Mouse (Mus musculus) heart, postnatal 0 days (tissue): ENCODE data around the gene Spock1. TPM values are rescaled to one million over a fixed set of nuclear protein-coding genes. Genes with fewer than 3 reads are reported as not detected.

ENCODE experiments used
- ATAC-seq: fragments of 200-750 bp; cut with Nextera tagmentation; 2 replicates; pipeline ENCODE4 v1.8.0; 2017; ENCODE audit warnings: low read depth, moderate number of reproducible peaks, moderate library complexity; ENCODE audit not compliant: insufficient read depth
- DNase-seq: peaks from one replicate; pipeline ENCODE4 v3.0.0-alpha.2; 2016; ENCODE audit warnings: low spot score
- H3K27ac ChIP-seq: fragments of 300-500 bp; sonication (generic); 2 replicates; pipeline ENCODE4 v1.5.1; 2014; ENCODE audit warnings: low read depth, mild to moderate bottlenecking
- H3K27me3 ChIP-seq: fragments of 300-500 bp; sonication (generic); 2 replicates; pipeline ENCODE4 v1.6.1; 2014; ENCODE audit warnings: low read length, mixed read lengths; ENCODE audit not compliant: control insufficient read depth, insufficient read depth
- H3K36me3 ChIP-seq: fragments of 300-500 bp; sonication (generic); replicated peaks from 2 replicates; pipeline ENCODE4 v1.6.1; 2014; ENCODE audit warnings: low read length, mixed read lengths; ENCODE audit not compliant: control insufficient read depth, insufficient read depth
- H3K4me1 ChIP-seq: fragments of 300-500 bp; sonication (generic); 2 replicates; pipeline ENCODE4 v1.6.1; 2014; ENCODE audit warnings: antibody characterized with exemption; ENCODE audit not compliant: control insufficient read depth, insufficient read depth
- H3K4me2 ChIP-seq: fragments of 300-500 bp; sonication (generic); 2 replicates; pipeline ENCODE4 v1.6.1; 2014; ENCODE audit warnings: low read depth, mild to moderate bottlenecking, low read length, moderate library complexity
- H3K4me3 ChIP-seq: fragments of 300-500 bp; sonication (generic); 2 replicates; pipeline ENCODE4 v1.5.1; 2014; ENCODE audit warnings: low read depth, low read length
- H3K9ac ChIP-seq: fragments of 300-500 bp; sonication (generic); replicated peaks from 2 replicates; pipeline ENCODE4 v1.6.1; 2014; ENCODE audit warnings: low read depth, low read length, mixed read lengths
- H3K9me3 ChIP-seq: fragments of 300-500 bp; sonication (generic); replicated peaks from 2 replicates; pipeline ENCODE4 v1.6.1; 2016; ENCODE audit warnings: low read length; ENCODE audit not compliant: control insufficient read depth
- CTCF ChIP-seq: IDR thresholded peaks from 2 replicates; pipeline ENCODE4 v1.5.1; 2016; ENCODE audit warnings: antibody characterized with exemption, control low read depth, low read depth
- EP300 ChIP-seq: IDR thresholded peaks from 2 replicates; pipeline ENCODE4 v1.6.1; 2016; ENCODE audit warnings: antibody characterized with exemption, low read depth
- WGBS: fragments of 180-500 bp; shearing (Covaris S2); extraction: QIAGEN DNeasy Blood & Tissue Kit; methylation state at CpG from one replicate; pipeline ENCODE4 v1.1.7; 2014; 5-methylcytosine and 5-hydroxymethylcytosine counted together
- polyA plus RNA-seq: library from polyadenylated mRNA; unstranded; fragments of >200 nt; fragmentation: Nextera tagmentation; extraction: Ambion mirVana; gene quantifications from 2 replicates; pipeline ENCODE4 v1.2.1, GENCODE M21; 2015
- total RNA-seq: library from RNA; depleted of rRNA; stranded (reverse); fragments of >200 nt; gene quantifications from 2 replicates; pipeline ENCODE4 v1.2.3, GENCODE M21; 2014; ENCODE audit warnings: low replicate concordance

Spock1 gene
- total and polyA plus RNA-seq, 2 experiments from 2014 or later: 0.20 to 0.23 TPM

- Histone ChIP-seq H3K27me3 (no peaks in the 10 kb centered on the region), H3K36me3 (no peaks in the 10 kb centered on the region), H3K4me2 (no peak overlapping the region), H3K4me1 (no peaks in the 10 kb centered on the region), H3K9ac (no peak overlapping the region), H3K27ac (no peak overlapping the region), H3K9me3 (no peaks in the 10 kb centered on the region), H3K4me3 (no peak overlapping the region)
- WGBS: 32% methylated on average over 5 of the region's 5 CpGs
- DNase-seq: peak; percentile 29
- ATAC-seq: no peak
- TF ChIP-seq EP300: no peak
- TF ChIP-seq CTCF: peak; percentile 72
These were observed 358.4 kb downstream of the Spock1 start for GRCm38 (mm10) chr13:57549743-57550142.

DNA sequence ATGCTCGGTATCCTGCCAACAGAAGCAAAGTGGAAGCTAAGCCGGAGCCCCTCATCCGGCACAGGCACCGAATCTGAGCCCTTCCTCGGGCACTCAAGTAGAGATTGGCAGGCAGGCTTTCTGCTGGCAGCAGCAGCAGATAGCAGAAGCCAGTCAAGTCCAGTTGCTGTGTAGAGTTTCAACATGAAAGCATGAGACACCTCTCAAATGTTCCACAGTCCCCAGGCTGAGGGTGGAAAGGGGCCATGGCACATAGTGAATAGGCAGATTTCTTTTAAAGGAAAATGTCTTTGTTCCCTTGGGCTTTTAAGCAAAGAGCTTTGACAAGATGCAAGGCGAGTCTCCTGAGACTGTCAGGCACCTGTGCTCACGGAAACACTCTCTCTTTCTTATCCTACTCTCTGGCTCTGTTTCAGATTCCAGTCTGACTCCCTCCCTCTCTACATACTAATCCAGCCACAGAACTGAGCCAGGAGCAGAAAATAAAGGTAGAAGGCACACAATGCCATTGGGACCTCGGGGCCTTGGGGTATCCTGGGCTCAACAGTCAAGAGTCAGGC, 371.1 kb downstream of the Spock1 start:
- DNase-seq: peak; percentile 13
- 37% methylated on average over 8 of the region's 8 CpGs for WGBS
- no peak overlapping the region for H3K27ac ChIP-seq

GRCm38 (mm10) chr13:57534325-57534724, 373.8 kb downstream of the Spock1 start:
- Histone ChIP-seq H3K9me3 (no peaks in the 10 kb centered on the region), H3K4me2 (no peak overlapping the region), H3K4me1 (no peaks in the 10 kb centered on the region), H3K36me3 (no peaks in the 10 kb centered on the region), H3K9ac (no peak overlapping the region), H3K4me3 (no peak overlapping the region), H3K27me3 (no peaks in the 10 kb centered on the region), H3K27ac (no peak overlapping the region)
- no peak for DNase-seq
- no peak for ATAC-seq
- no peak for TF ChIP-seq EP300
- no peak for TF ChIP-seq CTCF
- WGBS: 87% methylated on average over 7 of the region's 7 CpGs

More for the DNA sequence above, 371.1 kb downstream of the Spock1 start:
- H3K9me3 ChIP-seq: no peaks in the 10 kb centered on the region
- H3K4me3 ChIP-seq: no peak overlapping the region
- 0 out of 2 replicates have a peak, but pooled peaks have one; percentile 24 for ATAC-seq
- no peak overlapping the region for H3K4me2 ChIP-seq
- TF ChIP-seq CTCF (no peak), EP300 (no peak)
- H3K4me1 ChIP-seq: no peaks in the 10 kb centered on the region
- H3K36me3 ChIP-seq: no peaks in the 10 kb centered on the region
- H3K9ac ChIP-seq: no peak overlapping the region
- H3K27me3 ChIP-seq: no peaks in the 10 kb centered on the region

- Histone ChIP-seq H3K9me3 (no peaks in the 10 kb centered on the region), H3K4me3 (no peak overlapping the region), H3K4me1 (no peaks in the 10 kb centered on the region), H3K27ac (no peak overlapping the region), H3K4me2 (no peak overlapping the region), H3K27me3 (no peaks in the 10 kb centered on the region), H3K36me3 (no peaks in the 10 kb centered on the region), H3K9ac (no peak overlapping the region)
- DNase-seq (no peak), ATAC-seq (no peak)
- no peak for TF ChIP-seq CTCF
- no peak for TF ChIP-seq EP300
These were observed 382.2 kb downstream of the Spock1 start for GRCm38 (mm10) chr13:57525946-57526345.

DNA sequence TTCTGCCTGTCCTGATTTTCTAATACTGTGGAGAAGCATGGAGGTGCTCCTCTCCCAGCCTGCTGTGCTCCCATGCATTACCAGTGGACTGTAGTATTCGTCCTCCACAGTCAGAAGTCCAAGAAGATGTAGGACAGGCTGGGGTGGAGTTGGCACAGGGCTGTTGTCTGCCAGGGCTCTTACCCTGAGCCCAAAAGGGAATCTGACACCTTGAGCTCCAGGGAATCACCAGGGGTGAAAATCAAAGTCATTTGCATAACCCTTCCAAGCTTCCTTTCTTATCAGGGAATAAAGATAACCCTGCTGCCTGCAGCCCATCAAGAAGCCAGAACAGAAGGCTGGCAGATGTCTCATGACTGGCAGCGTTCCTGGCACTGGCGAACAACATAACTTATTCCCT, 383.6 kb downstream of the Spock1 start:
- no peak overlapping the region for H3K4me3 ChIP-seq
- no peak overlapping the region for H3K4me2 ChIP-seq
- 21% methylated on average over 3 of the region's 3 CpGs for WGBS
- H3K9me3 ChIP-seq: no peaks in the 10 kb centered on the region
- TF ChIP-seq EP300 (no peak), CTCF (no peak)
- ATAC-seq (no peak), DNase-seq (no peak)
- H3K4me1 ChIP-seq: no peaks in the 10 kb centered on the region
- H3K27me3 ChIP-seq: no peaks in the 10 kb centered on the region
- H3K36me3 ChIP-seq: no peaks in the 10 kb centered on the region
- H3K27ac ChIP-seq: no peak overlapping the region
- H3K9ac ChIP-seq: no peak overlapping the region

GRCm38 (mm10) chr13:57523366-57523765, 384.8 kb downstream of the Spock1 start:
- H3K9ac ChIP-seq: no peak overlapping the region
- WGBS: 84% methylated on average over 5 of the region's 5 CpGs
- H3K27me3 ChIP-seq: no peaks in the 10 kb centered on the region
- TF ChIP-seq CTCF: no peak
- DNase-seq (no peak), ATAC-seq (no peak)
- H3K4me2 ChIP-seq: no peak overlapping the region
- no peaks in the 10 kb centered on the region for H3K9me3 ChIP-seq
- no peaks in the 10 kb centered on the region for H3K36me3 ChIP-seq
- no peak overlapping the region for H3K27ac ChIP-seq
- H3K4me3 ChIP-seq: no peak overlapping the region
- H3K4me1 ChIP-seq: no peaks in the 10 kb centered on the region
